Mouse (Mus musculus): ENCODE data around the gene Nfx1. TPM values are rescaled to one million over a fixed set of nuclear protein-coding genes. Genes with fewer than 3 reads are reported as not detected.
A peak's percentile ranks its signal among the peaks of the same experiment; 100 is the strongest.

Gene Nfx1
- polyA plus RNA-seq, 1 experiment from 2014 or later = 70.5 TPM

GRCm38 (mm10) chr4:40970592-40970841 lies 189 bp upstream of the Nfx1 start:
- 0% methylated on average over 15 of the region's 16 CpGs for WGBS
- peaks cover 5% of the 10 kb centered on the region for H3K36me3 ChIP-seq (ENCODE audit: control insufficient read depth, insufficient read depth, low read length)
- H3K4me3 ChIP-seq (ENCODE audit: low read length) = peak overlapping the region; percentile 96
- H3K4me1 ChIP-seq (ENCODE audit: control insufficient read depth, insufficient read depth, low read length) = peaks cover 11% of the 10 kb centered on the region; the same call in 1 of the 2 replicates
- H3K27ac ChIP-seq (ENCODE audit: low read length) = peak overlapping the region; percentile 97
- peak overlapping the region; percentile 91 for H3K9ac ChIP-seq (ENCODE audit: low read depth, low read length)
- H3K27me3 ChIP-seq (replicated peaks; ENCODE audit: control insufficient read depth, insufficient read depth, low read length) = no peaks in the 10 kb centered on the region
- ATAC-seq = peak; percentile 46
- H3K9me3 ChIP-seq (ENCODE audit: control insufficient read depth, low read length) = no peaks in the 10 kb centered on the region
- H3K4me2 ChIP-seq (ENCODE audit: low read depth, low read length) = peak overlapping the region; percentile 73

- ATAC-seq = no peak
- peak overlapping the region; percentile 96 for H3K4me3 ChIP-seq (ENCODE audit: low read length)
- H3K4me1 ChIP-seq (ENCODE audit: control insufficient read depth, insufficient read depth, low read length) = peaks cover 11% of the 10 kb centered on the region; the same call in 1 of the 2 replicates
- WGBS = 24% methylated on average over 13 of the region's 13 CpGs
- H3K9ac ChIP-seq (ENCODE audit: low read depth, low read length) = peak overlapping the region; percentile 91
- H3K9me3 ChIP-seq (ENCODE audit: control insufficient read depth, low read length) = no peaks in the 10 kb centered on the region
- peaks cover 5% of the 10 kb centered on the region; the same call in 1 of the 2 replicates for H3K36me3 ChIP-seq (ENCODE audit: control insufficient read depth, insufficient read depth, low read length)
- peak overlapping the region; percentile 97 for H3K27ac ChIP-seq (ENCODE audit: low read length)
- H3K4me2 ChIP-seq (ENCODE audit: low read depth, low read length) = peak overlapping the region; percentile 68
- no peaks in the 10 kb centered on the region for H3K27me3 ChIP-seq (replicated peaks; ENCODE audit: control insufficient read depth, insufficient read depth, low read length)
Measured at GRCm38 (mm10) chr4:40971744-40972143, 1.0 kb downstream of the Nfx1 start.

GRCm38 (mm10) chr4:40974011-40974410 lies 3.3 kb downstream of the Nfx1 start:
- Histone ChIP-seq H3K36me3 (ENCODE audit: control insufficient read depth, insufficient read depth, low read length) (peaks cover 7% of the 10 kb centered on the region; the same call in 1 of the 2 replicates), H3K4me3 (ENCODE audit: low read length) (no peak overlapping the region), H3K4me2 (ENCODE audit: low read depth, low read length) (no peak overlapping the region), H3K27ac (ENCODE audit: low read length) (no peak overlapping the region), H3K9me3 (ENCODE audit: control insufficient read depth, low read length) (no peaks in the 10 kb centered on the region), H3K9ac (ENCODE audit: low read depth, low read length) (no peak overlapping the region), H3K4me1 (ENCODE audit: control insufficient read depth, insufficient read depth, low read length) (peaks cover 11% of the 10 kb centered on the region; the same call in 1 of the 2 replicates), H3K27me3 (replicated peaks; ENCODE audit: control insufficient read depth, insufficient read depth, low read length) (no peaks in the 10 kb centered on the region)
- 93% methylated on average over 1 of the region's 1 CpGs for WGBS
- ATAC-seq = no peak

GRCm38 (mm10) chr4:40975678-40976077 lies 5.0 kb downstream of the Nfx1 start:
- ATAC-seq = no peak
- Histone ChIP-seq H3K4me3 (ENCODE audit: low read length) (no peak overlapping the region), H3K4me2 (ENCODE audit: low read depth, low read length) (no peak overlapping the region), H3K4me1 (ENCODE audit: control insufficient read depth, insufficient read depth, low read length) (peaks cover 8% of the 10 kb centered on the region; the same call in 1 of the 2 replicates), H3K27ac (ENCODE audit: low read length) (no peak overlapping the region), H3K9ac (ENCODE audit: low read depth, low read length) (no peak overlapping the region), H3K9me3 (ENCODE audit: control insufficient read depth, low read length) (no peaks in the 10 kb centered on the region), H3K36me3 (ENCODE audit: control insufficient read depth, insufficient read depth, low read length) (peaks cover 7% of the 10 kb centered on the region; the same call in 1 of the 2 replicates), H3K27me3 (replicated peaks; ENCODE audit: control insufficient read depth, insufficient read depth, low read length) (no peaks in the 10 kb centered on the region)
- WGBS = 90% methylated on average over 3 of the region's 3 CpGs

GRCm38 (mm10) chr4:40976651-40977050 lies 5.9 kb downstream of the Nfx1 start:
- no peak overlapping the region for H3K27ac ChIP-seq (ENCODE audit: low read length)
- H3K36me3 ChIP-seq (ENCODE audit: control insufficient read depth, insufficient read depth, low read length) = peaks cover 7% of the 10 kb centered on the region; the same call in 1 of the 2 replicates
- H3K27me3 ChIP-seq (replicated peaks; ENCODE audit: control insufficient read depth, insufficient read depth, low read length) = no peaks in the 10 kb centered on the region
- H3K9me3 ChIP-seq (ENCODE audit: control insufficient read depth, low read length) = no peaks in the 10 kb centered on the region
- ATAC-seq = no peak
- peaks cover 8% of the 10 kb centered on the region; the same call in 1 of the 2 replicates for H3K4me1 ChIP-seq (ENCODE audit: control insufficient read depth, insufficient read depth, low read length)
- no peak overlapping the region for H3K9ac ChIP-seq (ENCODE audit: low read depth, low read length)
- no peak overlapping the region for H3K4me3 ChIP-seq (ENCODE audit: low read length)
- 91% methylated on average over 10 of the region's 10 CpGs for WGBS
- no peak overlapping the region for H3K4me2 ChIP-seq (ENCODE audit: low read depth, low read length)

- 88% methylated on average over 1 of the region's 1 CpGs for WGBS
- no peaks in the 10 kb centered on the region for H3K27me3 ChIP-seq (replicated peaks; ENCODE audit: control insufficient read depth, insufficient read depth, low read length)
- ATAC-seq = no peak
- H3K27ac ChIP-seq (ENCODE audit: low read length) = no peak overlapping the region
- H3K9ac ChIP-seq (ENCODE audit: low read depth, low read length) = no peak overlapping the region
- no peak overlapping the region for H3K4me3 ChIP-seq (ENCODE audit: low read length)
- H3K9me3 ChIP-seq (ENCODE audit: control insufficient read depth, low read length) = no peaks in the 10 kb centered on the region
- H3K36me3 ChIP-seq (ENCODE audit: control insufficient read depth, insufficient read depth, low read length) = peaks cover 7% of the 10 kb centered on the region; the same call in 1 of the 2 replicates
- H3K4me2 ChIP-seq (ENCODE audit: low read depth, low read length) = no peak overlapping the region
- no peaks in the 10 kb centered on the region for H3K4me1 ChIP-seq (ENCODE audit: control insufficient read depth, insufficient read depth, low read length)
Measured at GRCm38 (mm10) chr4:40979430-40979829, 8.7 kb downstream of the Nfx1 start.

GRCm38 (mm10) chr4:40982486-40982885 lies 11.8 kb downstream of the Nfx1 start:
- H3K27me3 ChIP-seq (replicated peaks; ENCODE audit: control insufficient read depth, insufficient read depth, low read length) = no peaks in the 10 kb centered on the region
- no peak overlapping the region for H3K27ac ChIP-seq (ENCODE audit: low read length)
- H3K4me1 ChIP-seq (ENCODE audit: control insufficient read depth, insufficient read depth, low read length) = no peaks in the 10 kb centered on the region
- no peak overlapping the region for H3K4me2 ChIP-seq (ENCODE audit: low read depth, low read length)
- ATAC-seq = no peak
- 72% methylated on average over 3 of the region's 3 CpGs for WGBS
- H3K4me3 ChIP-seq (ENCODE audit: low read length) = no peak overlapping the region
- no peak overlapping the region for H3K9ac ChIP-seq (ENCODE audit: low read depth, low read length)
- no peaks in the 10 kb centered on the region for H3K9me3 ChIP-seq (ENCODE audit: control insufficient read depth, low read length)
- peaks cover 6% of the 10 kb centered on the region; the same call in 1 of the 2 replicates for H3K36me3 ChIP-seq (ENCODE audit: control insufficient read depth, insufficient read depth, low read length)

- WGBS = 91% methylated on average over 1 of the region's 1 CpGs
- Histone ChIP-seq H3K9me3 (ENCODE audit: control insufficient read depth, low read length) (no peaks in the 10 kb centered on the region), H3K9ac (ENCODE audit: low read depth, low read length) (no peak overlapping the region), H3K36me3 (ENCODE audit: control insufficient read depth, insufficient read depth, low read length) (peaks cover 6% of the 10 kb centered on the region; the same call in 1 of the 2 replicates), H3K27me3 (replicated peaks; ENCODE audit: control insufficient read depth, insufficient read depth, low read length) (no peaks in the 10 kb centered on the region), H3K4me1 (ENCODE audit: control insufficient read depth, insufficient read depth, low read length) (no peaks in the 10 kb centered on the region), H3K4me3 (ENCODE audit: low read length) (no peak overlapping the region), H3K27ac (ENCODE audit: low read length) (no peak overlapping the region), H3K4me2 (ENCODE audit: low read depth, low read length) (no peak overlapping the region)
- no peak for ATAC-seq
Measured at GRCm38 (mm10) chr4:40983686-40984085, 13.0 kb downstream of the Nfx1 start.

GRCm38 (mm10) chr4:40989633-40990032 lies 18.9 kb downstream of the Nfx1 start:
- H3K36me3 ChIP-seq (ENCODE audit: control insufficient read depth, insufficient read depth, low read length) = peaks cover 30% of the 10 kb centered on the region
- no peak for ATAC-seq
- no peaks in the 10 kb centered on the region for H3K27me3 ChIP-seq (replicated peaks; ENCODE audit: control insufficient read depth, insufficient read depth, low read length)
- 92% methylated on average over 6 of the region's 6 CpGs for WGBS
- H3K4me2 ChIP-seq (ENCODE audit: low read depth, low read length) = no peak overlapping the region
- H3K9me3 ChIP-seq (ENCODE audit: control insufficient read depth, low read length) = no peaks in the 10 kb centered on the region
- no peak overlapping the region for H3K27ac ChIP-seq (ENCODE audit: low read length)
- H3K9ac ChIP-seq (ENCODE audit: low read depth, low read length) = no peak overlapping the region
- H3K4me1 ChIP-seq (ENCODE audit: control insufficient read depth, insufficient read depth, low read length) = no peaks in the 10 kb centered on the region
- H3K4me3 ChIP-seq (ENCODE audit: low read length) = no peak overlapping the region

- H3K4me1 ChIP-seq (ENCODE audit: control insufficient read depth, insufficient read depth, low read length) = no peaks in the 10 kb centered on the region
- no peaks in the 10 kb centered on the region for H3K27me3 ChIP-seq (replicated peaks; ENCODE audit: control insufficient read depth, insufficient read depth, low read length)
- no peak overlapping the region for H3K4me3 ChIP-seq (ENCODE audit: low read length)
- no peaks in the 10 kb centered on the region for H3K9me3 ChIP-seq (ENCODE audit: control insufficient read depth, low read length)
- no peak overlapping the region for H3K9ac ChIP-seq (ENCODE audit: low read depth, low read length)
- 95% methylated on average over 6 of the region's 6 CpGs for WGBS
- H3K36me3 ChIP-seq (ENCODE audit: control insufficient read depth, insufficient read depth, low read length) = peaks cover 28% of the 10 kb centered on the region
- no peak overlapping the region for H3K27ac ChIP-seq (ENCODE audit: low read length)
- H3K4me2 ChIP-seq (ENCODE audit: low read depth, low read length) = no peak overlapping the region
- no peak for ATAC-seq
Measured at GRCm38 (mm10) chr4:40996302-40996701, 25.6 kb downstream of the Nfx1 start.

Data from intestine, embryonic 16.5 days (tissue).